Mouse (Mus musculus): ENCODE results near the gene Kmt5c.
"Not testable (repeated sequence)": the region's sequence is repeated elsewhere in the genome, so short reads cannot be mapped to it uniquely, and the experiment has no call there.

Kmt5c gene

GRCm38 (mm10) chr7:4788499-4789435 is 48.9 kb downstream of the Kmt5c start:
- peak; percentile 18 to 22 for DNase-seq (ENCODE audit: low read depth in 2 of 2, low spot score in 2 of 2)

- peak in 1 of 2 experiments; percentile 3 for DNase-seq (ENCODE audit: low read depth in 2 of 2, low spot score in 2 of 2)
These were observed 49.6 kb downstream of the Kmt5c start, which contains the start of gene Tmem238 for GRCm38 (mm10) chr7:4789436-4789935. TSS of gene Tmem238 (minus strand) at chr7:4789656.

DNA sequence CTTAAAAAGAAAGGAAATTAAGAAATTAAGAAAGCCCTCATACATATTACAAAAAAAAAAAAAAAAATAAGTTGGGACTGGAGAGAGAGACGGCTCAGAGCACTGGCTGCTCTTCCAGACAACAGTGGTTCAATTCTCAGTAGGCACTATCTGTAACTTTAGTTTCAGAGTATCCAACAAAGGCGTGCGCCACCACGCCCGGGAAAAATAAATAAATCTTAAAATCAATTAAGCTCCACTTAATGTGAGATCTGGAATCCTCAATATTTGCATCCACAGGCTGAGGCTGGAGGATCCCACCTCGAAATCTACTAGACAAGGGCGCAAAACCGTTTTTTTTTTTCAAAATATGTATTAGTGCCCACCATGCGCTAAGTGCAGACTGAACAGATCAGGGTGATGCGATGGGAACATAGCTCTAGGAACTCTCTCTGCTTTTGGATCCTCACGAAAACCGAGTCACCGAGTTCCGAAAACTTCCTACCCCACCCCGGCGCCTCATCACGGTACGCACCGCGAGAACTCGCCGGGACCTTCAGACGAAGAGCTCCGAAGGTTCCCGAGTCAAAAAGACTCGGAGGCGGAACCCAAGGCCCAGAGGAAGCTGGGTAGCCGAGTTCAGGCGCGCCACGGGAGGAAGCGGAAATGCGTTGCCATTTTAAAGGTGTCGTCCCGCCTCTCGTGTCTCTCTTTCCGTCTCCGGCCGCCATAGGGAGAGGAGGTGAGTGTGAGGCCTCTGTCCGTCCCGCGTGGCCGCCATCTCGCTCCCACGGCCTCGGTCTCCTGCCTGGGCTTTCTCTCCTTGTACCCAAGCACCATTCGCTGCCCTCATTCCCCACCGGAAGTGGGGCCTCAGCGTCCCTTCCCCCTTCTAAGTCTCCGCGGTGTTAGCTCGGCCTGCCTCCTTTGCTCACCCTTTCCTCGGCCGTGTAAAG is 52.6 kb downstream of the Kmt5c start, which contains the start of gene Rpl28:
Gene Rpl28 (plus strand): TSS at position 597 of the 935 bp plus-strand sequence.
- peak; percentile 91 to 92 for DNase-seq (ENCODE audit: low read depth in 2 of 2, low spot score in 2 of 2)

GRCm38 (mm10) chr7:4793248-4793647 is 53.3 kb downstream of the Kmt5c start:
- DNase-seq (ENCODE audit: low read depth in 2 of 2, low spot score in 2 of 2) = not testable (repeated sequence)

GRCm38 (mm10) chr7:4793674-4794073 is 53.8 kb downstream of the Kmt5c start:
- no peak for DNase-seq (ENCODE audit: low read depth in 2 of 2, low spot score in 2 of 2)

DNA sequence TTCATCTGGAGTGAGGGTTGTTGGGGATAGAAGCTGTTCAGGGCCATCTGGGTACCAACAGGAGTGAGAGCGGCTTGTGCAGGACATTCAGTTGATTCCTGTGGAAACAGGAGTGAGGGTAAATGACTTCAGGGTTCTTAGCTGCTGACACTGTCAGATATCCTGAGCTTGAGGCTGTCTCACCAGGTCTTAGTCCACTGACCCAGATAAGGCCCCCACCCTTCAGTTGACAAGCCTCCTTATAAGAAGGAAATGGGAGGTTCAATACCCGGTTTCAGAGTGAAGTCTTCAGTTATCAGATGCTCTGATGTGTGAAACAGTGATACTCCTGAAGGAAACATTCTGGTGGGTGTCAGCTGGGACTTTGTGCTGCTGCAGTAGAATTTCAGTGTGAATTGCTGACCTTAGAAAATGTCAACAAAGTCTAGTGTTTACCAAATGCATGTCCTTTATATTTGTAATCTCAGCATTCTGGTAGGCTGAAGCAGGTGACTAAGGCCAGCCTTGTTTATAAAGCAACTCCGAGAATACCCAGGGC is 54.8 kb downstream of the Kmt5c start:
- DNase-seq (ENCODE audit: low read depth in 2 of 2, low spot score in 2 of 2) = no peak

DNA sequence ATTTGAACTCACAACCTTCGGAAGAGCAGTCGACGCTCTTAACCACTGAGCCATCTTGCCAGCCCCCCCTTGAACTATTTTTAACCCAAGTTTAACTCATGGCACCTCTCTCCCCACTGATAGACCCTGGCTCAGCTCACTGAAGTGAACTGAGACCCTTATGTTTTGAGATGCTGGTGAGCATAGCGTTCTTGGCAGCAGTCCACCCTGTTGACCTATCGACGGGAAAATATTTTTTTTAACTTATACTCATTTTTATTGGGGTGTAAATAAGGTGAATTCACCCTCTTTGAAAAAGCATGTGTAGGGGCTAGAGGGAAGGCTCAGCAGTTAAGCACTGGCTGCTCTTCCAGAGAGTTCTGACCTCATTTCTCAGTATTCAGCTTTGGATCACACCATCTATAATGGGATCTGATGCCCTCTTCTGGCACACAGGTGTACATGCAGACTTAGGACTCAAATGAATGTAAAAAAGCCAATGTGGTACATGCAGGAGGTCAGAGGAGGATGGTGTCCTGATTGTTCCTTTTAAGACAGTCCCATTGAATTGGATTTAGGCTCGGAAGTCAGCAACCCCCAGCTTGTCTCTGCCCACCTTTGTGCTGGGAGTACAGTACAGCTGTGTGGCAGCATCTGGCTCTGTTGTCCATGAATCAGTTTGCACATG is 56.0 kb downstream of the Kmt5c start:
- peak in 1 of 2 experiments; percentile 41 for DNase-seq (ENCODE audit: low read depth in 2 of 2, low spot score in 2 of 2)

Measured in CD8-positive naive resting alpha-beta T cell, adult 2 months (primary cell).